Mouse (Mus musculus): ENCODE results near the gene Gm20721. TPM values are rescaled to one million over a fixed set of nuclear protein-coding genes. Genes with fewer than 3 reads are reported as not detected.

Gm20721 gene
- total and polyA plus RNA-seq, 2 experiments from 2014 or later, result 10.5 TPM; not detected in 1

GRCm38 (mm10) chr2:174331282-174332030, 15.1 kb downstream of the Gm20721 start:
- H3K36me3 ChIP-seq (ENCODE audit: insufficient read depth), result no peaks in the 10 kb centered on the region
- no peaks in the 10 kb centered on the region for H3K27me3 ChIP-seq (ENCODE audit: insufficient read depth, low read length)
- no peak for DNase-seq
- H3K4me2 ChIP-seq (ENCODE audit: low read depth), result peak overlapping the region; percentile 65
- H3K9me3 ChIP-seq (ENCODE audit: low read length), result no peaks in the 10 kb centered on the region
- no peak for TF ChIP-seq CTCF (IDR thresholded peaks at IDR 0.05; ENCODE audit: low read depth)
- H3K27ac ChIP-seq (ENCODE audit: low read depth, low read length), result peak overlapping the region; percentile 98
- 12% methylated on average over 11 of the region's 12 CpGs for WGBS
- ATAC-seq, result no peak
- peak overlapping the region; percentile 99 for H3K9ac ChIP-seq
- peak overlapping the region; percentile 96 for H3K4me3 ChIP-seq (ENCODE audit: low read depth, low read length)
- H3K4me1 ChIP-seq (ENCODE audit: insufficient read depth), result peaks cover 17% of the 10 kb centered on the region; the same call in 1 of the 2 replicates

GRCm38 (mm10) chr2:174330616-174331191, 15.8 kb downstream of the Gm20721 start:
- 3% methylated on average over 37 of the region's 48 CpGs for WGBS
- Histone ChIP-seq H3K4me2 (ENCODE audit: low read depth) (peak overlapping the region; percentile 65), H3K9ac (peak overlapping the region; percentile 99), H3K9me3 (ENCODE audit: low read length) (no peaks in the 10 kb centered on the region), H3K27ac (ENCODE audit: low read depth, low read length) (peak overlapping the region; percentile 98), H3K36me3 (ENCODE audit: insufficient read depth) (no peaks in the 10 kb centered on the region), H3K4me3 (ENCODE audit: low read depth, low read length) (peak overlapping the region; percentile 96), H3K4me1 (ENCODE audit: insufficient read depth) (peaks cover 17% of the 10 kb centered on the region; the same call in 1 of the 2 replicates), H3K27me3 (ENCODE audit: insufficient read depth, low read length) (no peaks in the 10 kb centered on the region)
- ATAC-seq, result peak; percentile 36
- TF ChIP-seq CTCF (IDR thresholded peaks at IDR 0.05; ENCODE audit: low read depth), result peak; percentile 38; the same call in 1 of the 2 replicates
- peak; percentile 70 for DNase-seq

GRCm38 (mm10) chr2:174329663-174330615, 16.6 kb downstream of the Gm20721 start:
- H3K36me3 ChIP-seq (ENCODE audit: insufficient read depth), result no peaks in the 10 kb centered on the region
- ATAC-seq (peak; percentile 79), DNase-seq (peak; percentile 89)
- H3K4me1 ChIP-seq (ENCODE audit: insufficient read depth), result peaks cover 17% of the 10 kb centered on the region; the same call in 1 of the 2 replicates
- H3K4me2 ChIP-seq (ENCODE audit: low read depth), result peak overlapping the region; percentile 65
- no peaks in the 10 kb centered on the region for H3K27me3 ChIP-seq (ENCODE audit: insufficient read depth, low read length)
- peak overlapping the region; percentile 99 for H3K9ac ChIP-seq
- peak; percentile 46 for TF ChIP-seq CTCF (IDR thresholded peaks at IDR 0.05; ENCODE audit: low read depth)
- peak overlapping the region; percentile 96 for H3K4me3 ChIP-seq (ENCODE audit: low read depth, low read length)
- 2% methylated on average over 68 of the region's 131 CpGs for WGBS
- no peaks in the 10 kb centered on the region for H3K9me3 ChIP-seq (ENCODE audit: low read length)
- H3K27ac ChIP-seq (ENCODE audit: low read depth, low read length), result peak overlapping the region; percentile 98

GRCm38 (mm10) chr2:174328926-174329662, 17.4 kb downstream of the Gm20721 start:
- peak overlapping the region; percentile 98 for H3K27ac ChIP-seq (ENCODE audit: low read depth, low read length)
- peak overlapping the region; percentile 96 for H3K4me3 ChIP-seq (ENCODE audit: low read depth, low read length)
- H3K27me3 ChIP-seq (ENCODE audit: insufficient read depth, low read length), result no peaks in the 10 kb centered on the region
- ATAC-seq (no peak), DNase-seq (peak; percentile 39)
- peak overlapping the region; percentile 99 for H3K9ac ChIP-seq
- no peaks in the 10 kb centered on the region for H3K36me3 ChIP-seq (ENCODE audit: insufficient read depth)
- TF ChIP-seq CTCF (IDR thresholded peaks at IDR 0.05; ENCODE audit: low read depth), result no peak
- WGBS, result 48% methylated on average over 58 of the region's 58 CpGs
- H3K9me3 ChIP-seq (ENCODE audit: low read length), result no peaks in the 10 kb centered on the region
- H3K4me2 ChIP-seq (ENCODE audit: low read depth), result peak overlapping the region; percentile 65
- peaks cover 14% of the 10 kb centered on the region; the same call in 1 of the 2 replicates for H3K4me1 ChIP-seq (ENCODE audit: insufficient read depth)

- WGBS, result 55% methylated on average over 46 of the region's 46 CpGs
- H3K4me2 ChIP-seq (ENCODE audit: low read depth), result peak overlapping the region; percentile 65
- H3K4me3 ChIP-seq (ENCODE audit: low read depth, low read length), result peak overlapping the region; percentile 96
- ATAC-seq (no peak), DNase-seq (no peak)
- no peaks in the 10 kb centered on the region for H3K36me3 ChIP-seq (ENCODE audit: insufficient read depth)
- no peaks in the 10 kb centered on the region for H3K9me3 ChIP-seq (ENCODE audit: low read length)
- no peak overlapping the region for H3K27ac ChIP-seq (ENCODE audit: low read depth, low read length)
- peak overlapping the region; percentile 99 for H3K9ac ChIP-seq
- no peak for TF ChIP-seq CTCF (IDR thresholded peaks at IDR 0.05; ENCODE audit: low read depth)
- no peaks in the 10 kb centered on the region for H3K27me3 ChIP-seq (ENCODE audit: insufficient read depth, low read length)
- peaks cover 7% of the 10 kb centered on the region; the same call in 1 of the 2 replicates for H3K4me1 ChIP-seq (ENCODE audit: insufficient read depth)
Measured at GRCm38 (mm10) chr2:174328358-174328905, 18.1 kb downstream of the Gm20721 start.

Data from forebrain, postnatal 0 days (tissue).